Mouse (Mus musculus) lung, embryonic 16.5 days (tissue): ENCODE data around the gene Ramp1. TPM values are rescaled to one million over a fixed set of nuclear protein-coding genes. Genes with fewer than 3 reads are reported as not detected.
A peak's percentile ranks its signal among the peaks of the same experiment; 100 is the strongest.

Source experiments
- ATAC-seq: fragments of 200-750 bp; cut with Nextera tagmentation; 2 replicates; pipeline ENCODE4 v1.8.0; 2017; ENCODE audit warnings: low read depth, mild to moderate bottlenecking, moderate library complexity
- H3K27ac ChIP-seq: fragments of 300-500 bp; sonication (generic); 2 replicates; pipeline ENCODE4 v1.5.1; 2014; ENCODE audit warnings: mild to moderate bottlenecking, control low read depth, low read length
- H3K27me3 ChIP-seq: fragments of 300-500 bp; sonication (generic); 2 replicates; pipeline ENCODE4 v1.6.1; 2014; ENCODE audit warnings: low read depth, low read length, mixed read lengths; ENCODE audit not compliant: control insufficient read depth, insufficient read depth
- H3K36me3 ChIP-seq: fragments of 300-500 bp; sonication (generic); 2 replicates; pipeline ENCODE4 v1.6.1; 2014; ENCODE audit warnings: low read length; ENCODE audit not compliant: control insufficient read depth, insufficient read depth
- H3K4me1 ChIP-seq: fragments of 300-500 bp; sonication (generic); replicated peaks from 2 replicates; pipeline ENCODE4 v1.6.1; 2014; ENCODE audit warnings: low read length, mixed read lengths; ENCODE audit not compliant: control insufficient read depth, insufficient read depth
- H3K4me2 ChIP-seq: fragments of 300-500 bp; sonication (generic); 2 replicates; pipeline ENCODE4 v1.6.1; 2014; ENCODE audit warnings: low read depth, low read length, control low read depth
- H3K4me3 ChIP-seq: fragments of 300-500 bp; sonication (generic); 2 replicates; pipeline ENCODE4 v1.5.1; 2014; ENCODE audit warnings: mild to moderate bottlenecking, low read length, control low read depth
- H3K9ac ChIP-seq: fragments of 300-500 bp; sonication (generic); 2 replicates; pipeline ENCODE4 v1.6.1; 2014; ENCODE audit warnings: low read length, control low read depth
- H3K9me3 ChIP-seq: fragments of 300-500 bp; sonication (generic); 2 replicates; pipeline ENCODE4 v1.6.1; 2016; ENCODE audit warnings: low read length; ENCODE audit not compliant: control insufficient read depth
- WGBS: fragments of 180-500 bp; shearing (Covaris S2); extraction: QIAGEN DNeasy Blood & Tissue Kit; methylation state at CpG from one replicate; pipeline ENCODE4 v1.1.7; 2014; 5-methylcytosine and 5-hydroxymethylcytosine counted together
- polyA plus RNA-seq: library from polyadenylated mRNA; unstranded; fragments of >200 nt; fragmentation: Nextera tagmentation; extraction: Ambion mirVana; gene quantifications from 2 replicates; pipeline ENCODE4 v1.2.1, GENCODE M21; 2015

Ramp1 gene
- polyA plus RNA-seq, 1 experiment from 2014 or later: 8.6 TPM

DNA sequence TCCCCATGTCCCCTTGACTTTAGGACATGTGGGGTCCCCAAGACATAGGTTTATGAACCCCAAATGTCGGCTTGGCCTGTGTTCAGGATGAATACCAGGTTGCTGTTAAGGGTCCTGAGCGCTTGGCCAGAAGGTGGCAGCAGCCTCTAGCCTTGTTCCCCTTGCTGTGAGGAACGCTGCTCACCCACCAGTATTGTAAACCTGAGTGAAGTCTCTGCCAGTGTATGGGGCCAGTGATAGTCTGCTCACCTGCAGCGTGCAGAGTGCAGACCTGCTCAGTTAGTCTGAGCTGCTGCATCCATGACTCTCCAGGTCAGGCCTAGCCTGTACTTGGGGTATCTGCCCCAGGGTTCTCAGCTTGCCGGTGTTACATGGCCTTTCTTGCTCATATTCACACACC, 536 bp upstream of the Ramp1 start:
- Histone ChIP-seq H3K36me3 (no peaks in the 10 kb centered on the region), H3K9ac (no peak overlapping the region), H3K27me3 (peaks cover 6% of the 10 kb centered on the region; the same call in 1 of the 2 replicates), H3K4me1 (peaks cover 22% of the 10 kb centered on the region), H3K4me3 (no peak overlapping the region), H3K9me3 (no peaks in the 10 kb centered on the region), H3K4me2 (0 out of 2 replicates have a peak overlapping the region, but pooled peaks have one; percentile 64), H3K27ac (no peak overlapping the region)
- peak; percentile 56 for ATAC-seq
- WGBS: 25% methylated on average over 5 of the region's 5 CpGs

DNA sequence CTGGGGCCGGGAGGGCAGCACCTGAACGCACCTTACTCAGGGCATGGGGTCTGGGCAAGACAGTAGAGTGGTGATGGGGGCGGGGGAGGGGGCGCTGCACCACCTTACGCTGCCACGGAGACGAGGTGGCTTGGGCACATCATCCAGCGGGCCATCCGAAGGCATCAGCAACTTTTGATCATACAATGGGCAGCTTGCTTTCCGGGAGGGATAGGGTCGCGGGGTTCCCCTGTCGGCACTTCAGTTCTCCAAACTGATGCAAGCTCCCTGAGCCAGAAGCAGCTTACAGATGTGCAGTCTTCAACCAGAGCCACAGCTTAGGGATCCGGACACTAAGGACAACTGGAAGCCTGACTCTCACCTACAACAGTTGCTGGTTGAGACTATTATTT, 548 bp downstream of the Ramp1 start:
- Histone ChIP-seq H3K4me3 (peak overlapping the region; percentile 43), H3K9me3 (no peaks in the 10 kb centered on the region), H3K9ac (peak overlapping the region; percentile 57), H3K4me1 (peaks cover 22% of the 10 kb centered on the region), H3K36me3 (no peaks in the 10 kb centered on the region), H3K4me2 (peak overlapping the region; percentile 64), H3K27me3 (peaks cover 6% of the 10 kb centered on the region; the same call in 1 of the 2 replicates), H3K27ac (no peak overlapping the region)
- ATAC-seq: no peak
- 8% methylated on average over 13 of the region's 14 CpGs for WGBS

DNA sequence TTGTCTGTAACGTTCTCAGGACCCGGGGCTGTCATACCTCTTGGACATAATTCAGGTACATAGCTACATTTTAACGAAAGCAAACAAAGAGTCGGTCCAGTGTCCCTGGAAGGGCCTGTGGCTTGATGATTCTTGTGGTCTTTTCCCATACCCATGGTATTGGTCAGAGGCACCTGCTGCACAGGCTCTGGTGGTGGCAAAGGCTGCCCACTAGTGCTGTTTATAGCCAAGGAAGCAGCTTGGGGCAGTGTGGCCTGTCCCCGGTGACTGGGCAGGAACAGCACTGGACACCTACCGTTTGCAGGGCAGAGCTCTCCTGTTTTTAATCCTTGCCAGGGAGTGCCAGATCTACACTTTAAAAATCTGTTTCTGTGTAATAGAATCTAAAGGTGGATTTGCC, 1.1 kb downstream of the Ramp1 start:
- WGBS: 41% methylated on average over 6 of the region's 6 CpGs
- Histone ChIP-seq H3K4me3 (no peak overlapping the region; the same call in 1 of the 2 replicates), H3K9ac (no peak overlapping the region), H3K27ac (no peak overlapping the region), H3K4me1 (peaks cover 22% of the 10 kb centered on the region), H3K4me2 (peak overlapping the region; percentile 64; the same call in 1 of the 2 replicates), H3K27me3 (peaks cover 6% of the 10 kb centered on the region; the same call in 1 of the 2 replicates), H3K36me3 (no peaks in the 10 kb centered on the region), H3K9me3 (no peaks in the 10 kb centered on the region)
- ATAC-seq: no peak

GRCm38 (mm10) chr1:91181261-91181660, 1.6 kb downstream of the Ramp1 start:
- peak; percentile 71 for ATAC-seq
- Histone ChIP-seq H3K9me3 (no peaks in the 10 kb centered on the region), H3K4me1 (peaks cover 22% of the 10 kb centered on the region), H3K9ac (no peak overlapping the region), H3K4me3 (no peak overlapping the region), H3K4me2 (peak overlapping the region; percentile 64), H3K27ac (no peak overlapping the region), H3K36me3 (no peaks in the 10 kb centered on the region), H3K27me3 (peaks cover 6% of the 10 kb centered on the region; the same call in 1 of the 2 replicates)
- 18% methylated on average over 5 of the region's 5 CpGs for WGBS

GRCm38 (mm10) chr1:91181784-91182450, 2.3 kb downstream of the Ramp1 start:
- Histone ChIP-seq H3K9me3 (no peaks in the 10 kb centered on the region), H3K27ac (no peak overlapping the region), H3K4me2 (peak overlapping the region; percentile 18; the same call in 1 of the 2 replicates), H3K27me3 (peaks cover 6% of the 10 kb centered on the region; the same call in 1 of the 2 replicates), H3K36me3 (no peaks in the 10 kb centered on the region), H3K4me1 (peaks cover 22% of the 10 kb centered on the region), H3K9ac (no peak overlapping the region), H3K4me3 (no peak overlapping the region)
- 7% methylated on average over 12 of the region's 12 CpGs for WGBS
- 0 out of 2 replicates have a peak, but pooled peaks have one; percentile 21 for ATAC-seq

- H3K9ac ChIP-seq: no peak overlapping the region
- no peaks in the 10 kb centered on the region for H3K9me3 ChIP-seq
- ATAC-seq: no peak
- H3K4me3 ChIP-seq: no peak overlapping the region
- H3K36me3 ChIP-seq: no peaks in the 10 kb centered on the region
- H3K4me1 ChIP-seq: peaks cover 22% of the 10 kb centered on the region
- H3K27ac ChIP-seq: no peak overlapping the region
- 64% methylated on average over 10 of the region's 10 CpGs for WGBS
- no peak overlapping the region for H3K4me2 ChIP-seq
- H3K27me3 ChIP-seq: peaks cover 6% of the 10 kb centered on the region; the same call in 1 of the 2 replicates
These were observed 3.7 kb downstream of the Ramp1 start for GRCm38 (mm10) chr1:91183305-91183704.

DNA sequence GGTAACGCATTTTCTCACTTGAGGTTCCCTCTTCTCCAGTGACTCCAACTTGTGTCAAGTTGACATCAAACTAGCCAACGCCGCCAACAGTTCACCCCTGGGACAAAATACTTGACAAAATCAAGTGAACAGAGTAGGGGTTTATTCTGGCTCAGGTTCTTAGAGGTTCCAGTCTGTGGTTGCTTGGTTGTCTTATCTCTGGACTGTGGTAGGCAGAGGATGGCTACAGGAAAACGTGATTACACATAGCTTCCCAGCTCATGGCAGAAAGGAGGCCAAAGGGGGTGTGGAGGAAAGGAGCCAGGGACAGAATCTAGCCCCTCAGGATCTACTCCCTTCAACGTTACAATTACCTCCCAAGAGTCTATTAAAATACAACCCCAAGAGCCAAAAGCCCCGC, 7.1 kb downstream of the Ramp1 start:
- no peaks in the 10 kb centered on the region for H3K9me3 ChIP-seq
- no peak for ATAC-seq
- H3K36me3 ChIP-seq: no peaks in the 10 kb centered on the region
- 82% methylated on average over 6 of the region's 6 CpGs for WGBS
- no peak overlapping the region for H3K4me3 ChIP-seq
- no peak overlapping the region for H3K9ac ChIP-seq
- H3K27me3 ChIP-seq: no peaks in the 10 kb centered on the region
- no peak overlapping the region for H3K27ac ChIP-seq
- H3K4me2 ChIP-seq: no peak overlapping the region
- H3K4me1 ChIP-seq: peaks cover 4% of the 10 kb centered on the region

DNA sequence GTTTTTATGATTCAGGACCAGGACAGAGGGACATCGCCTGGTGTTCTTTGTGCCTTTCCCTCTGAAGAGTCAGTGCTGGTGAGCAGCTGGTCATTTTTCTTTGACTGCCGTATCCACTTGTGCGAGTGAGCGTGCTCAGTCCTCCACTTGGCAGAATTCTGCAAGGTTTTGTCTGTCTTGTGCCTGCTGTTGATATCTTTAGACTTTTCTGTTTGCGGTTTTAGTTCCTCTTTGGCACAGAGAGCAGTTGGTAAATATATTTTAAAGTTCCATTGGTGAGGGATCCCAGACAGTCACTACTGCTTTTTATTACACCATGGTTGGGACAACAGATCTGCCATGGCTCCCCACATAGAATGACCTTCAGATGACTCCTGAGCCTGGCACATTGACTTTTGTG, 7.7 kb downstream of the Ramp1 start:
- WGBS: 85% methylated on average over 5 of the region's 5 CpGs
- no peak overlapping the region for H3K27ac ChIP-seq

DNA sequence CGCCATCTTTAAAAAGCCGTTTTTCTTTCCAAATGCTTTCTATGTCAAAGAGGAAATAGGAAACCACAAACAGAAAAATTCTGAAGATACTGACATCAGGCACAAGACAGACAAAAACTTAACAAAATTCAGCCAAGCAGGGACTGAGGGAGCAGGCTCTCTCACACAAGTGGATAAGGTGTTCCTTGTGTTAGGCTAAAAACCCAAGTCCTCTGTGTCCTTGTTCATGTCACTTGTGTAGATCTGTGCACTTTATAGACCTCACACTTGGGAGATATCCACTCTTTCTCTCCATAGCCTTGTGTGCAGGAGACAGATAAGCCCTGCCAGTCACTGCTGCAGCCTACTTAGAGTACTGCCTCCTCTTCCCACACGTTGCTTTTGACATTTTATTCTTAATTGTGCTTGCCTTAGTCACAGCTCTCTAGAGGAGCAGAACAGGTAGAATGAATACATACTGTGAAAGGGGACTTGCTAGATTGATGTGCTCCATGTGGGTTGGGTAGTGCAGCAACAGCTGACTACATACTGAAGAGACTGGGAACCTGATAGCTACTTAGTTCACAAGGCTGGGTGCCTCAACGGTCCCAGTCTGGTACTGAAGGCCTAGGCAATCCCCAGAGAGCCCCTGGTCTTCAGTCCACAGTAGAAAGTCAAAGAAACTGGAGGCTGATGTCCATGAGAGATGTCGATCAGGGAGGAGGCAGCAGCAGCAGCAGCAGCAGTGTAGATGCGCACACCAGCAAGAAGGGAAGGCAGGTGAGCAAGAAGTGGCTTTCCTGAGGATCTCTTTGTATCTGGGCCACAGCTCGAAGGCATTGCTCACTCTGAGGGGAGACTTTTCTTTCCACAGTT, 8.4 kb downstream of the Ramp1 start:
- Histone ChIP-seq H3K27ac (no peak overlapping the region), H3K9ac (no peak overlapping the region), H3K9me3 (no peaks in the 10 kb centered on the region), H3K4me3 (no peak overlapping the region), H3K4me2 (no peak overlapping the region), H3K4me1 (no peaks in the 10 kb centered on the region), H3K27me3 (no peaks in the 10 kb centered on the region), H3K36me3 (no peaks in the 10 kb centered on the region)
- WGBS: 77% methylated on average over 7 of the region's 7 CpGs
- ATAC-seq: no peak

More for the DNA sequence above, 7.7 kb downstream of the Ramp1 start:
- no peak for ATAC-seq
- H3K4me3 ChIP-seq: no peak overlapping the region
- no peaks in the 10 kb centered on the region for H3K36me3 ChIP-seq
- H3K9ac ChIP-seq: no peak overlapping the region
- no peaks in the 10 kb centered on the region for H3K9me3 ChIP-seq
- H3K4me1 ChIP-seq: peaks cover 4% of the 10 kb centered on the region; the same call in 1 of the 2 replicates
- H3K27me3 ChIP-seq: no peaks in the 10 kb centered on the region
- H3K4me2 ChIP-seq: no peak overlapping the region
